Mouse (Mus musculus): Measurements from ENCODE around the gene Trio. TPM values are rescaled to one million over a fixed set of nuclear protein-coding genes. Genes with fewer than 3 reads are reported as not detected.

Gene Trio
- polyA plus RNA-seq, 1 experiment from 2014 or later = 39.5 TPM

DNA sequence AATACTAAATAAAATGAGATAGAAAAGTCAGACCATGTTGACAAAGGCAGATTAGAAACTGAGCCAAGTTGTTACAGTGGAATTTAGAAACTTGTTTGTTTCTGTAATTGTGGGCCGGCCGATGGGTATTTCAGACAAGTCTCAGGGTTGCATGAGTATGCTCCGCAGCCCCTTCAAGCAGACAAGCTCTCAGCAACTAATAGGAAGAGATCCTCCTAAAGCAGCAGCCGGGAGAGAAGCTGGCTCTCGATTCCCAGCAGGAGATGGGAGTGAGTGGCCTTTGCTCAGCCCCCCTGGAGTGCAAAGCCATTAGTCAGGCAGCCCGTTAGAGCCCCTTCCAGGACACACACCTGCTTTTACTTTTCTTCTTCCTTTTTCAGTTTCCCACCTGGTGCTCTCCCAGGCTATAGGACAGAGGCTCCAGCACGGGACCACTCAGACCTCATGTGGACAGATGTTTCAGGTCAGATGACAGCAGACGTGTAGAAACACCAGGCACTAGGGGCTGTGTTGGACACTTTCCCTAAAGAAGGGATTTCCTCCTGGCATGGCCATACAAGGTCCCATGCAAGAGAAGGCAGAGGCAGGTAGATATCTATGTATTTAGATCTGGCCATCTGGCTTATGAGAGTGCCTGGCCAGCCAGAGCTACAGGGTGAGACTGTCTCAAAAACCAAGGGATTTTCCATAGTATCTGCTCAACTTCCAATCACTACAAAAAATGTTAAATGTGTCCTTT lies 26.9 kb downstream of the Trio start:
- Histone ChIP-seq H3K27me3 (no peaks in the 10 kb centered on the region), H3K9ac (no peak overlapping the region), H3K4me2 (no peak overlapping the region), H3K36me3 (0 out of 2 replicates have a peak, but pooled peaks cover 5% of the 10 kb centered on the region), H3K4me1 (replicated peaks) (peaks cover 85% of the 10 kb centered on the region), H3K9me3 (no peaks in the 10 kb centered on the region), H3K4me3 (no peak overlapping the region), H3K27ac (no peak overlapping the region)
- ATAC-seq (ENCODE audit: low FRiP score) = no peak
- 11% methylated on average over 8 of the region's 8 CpGs for WGBS

DNA sequence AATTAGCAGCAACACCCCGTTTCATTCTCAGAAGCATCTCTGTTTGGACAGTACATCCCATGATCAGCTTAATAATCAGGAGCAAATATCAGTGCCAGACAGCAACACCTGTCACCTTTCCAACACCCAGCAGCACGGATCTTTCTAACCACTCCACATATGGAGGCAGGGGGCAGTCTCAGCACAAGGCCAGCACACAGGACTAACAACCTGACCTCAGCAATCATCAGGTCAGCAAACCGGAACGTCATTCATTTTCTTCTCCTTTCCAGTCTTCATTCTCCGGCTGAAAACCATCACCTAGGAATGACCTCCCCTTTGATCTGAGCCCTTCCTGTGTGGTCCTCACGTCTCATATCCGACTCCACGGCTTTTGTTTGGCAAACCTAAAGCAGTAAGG lies 27.7 kb downstream of the Trio start:
- H3K4me3 ChIP-seq = no peak overlapping the region
- H3K4me1 ChIP-seq (replicated peaks) = peaks cover 85% of the 10 kb centered on the region
- peak; percentile 2; the same call in 1 of the 2 replicates for ATAC-seq (ENCODE audit: low FRiP score)
- H3K9me3 ChIP-seq = no peaks in the 10 kb centered on the region
- H3K27me3 ChIP-seq = no peaks in the 10 kb centered on the region
- H3K27ac ChIP-seq = peak overlapping the region; percentile 36; the same call in 1 of the 2 replicates
- H3K4me2 ChIP-seq = 0 out of 2 replicates have a peak overlapping the region, but pooled peaks have one; percentile 6
- no peak overlapping the region; the same call in 1 of the 2 replicates for H3K9ac ChIP-seq
- WGBS = 8% methylated on average over 8 of the region's 8 CpGs
- H3K36me3 ChIP-seq = 0 out of 2 replicates have a peak, but pooled peaks cover 5% of the 10 kb centered on the region

DNA sequence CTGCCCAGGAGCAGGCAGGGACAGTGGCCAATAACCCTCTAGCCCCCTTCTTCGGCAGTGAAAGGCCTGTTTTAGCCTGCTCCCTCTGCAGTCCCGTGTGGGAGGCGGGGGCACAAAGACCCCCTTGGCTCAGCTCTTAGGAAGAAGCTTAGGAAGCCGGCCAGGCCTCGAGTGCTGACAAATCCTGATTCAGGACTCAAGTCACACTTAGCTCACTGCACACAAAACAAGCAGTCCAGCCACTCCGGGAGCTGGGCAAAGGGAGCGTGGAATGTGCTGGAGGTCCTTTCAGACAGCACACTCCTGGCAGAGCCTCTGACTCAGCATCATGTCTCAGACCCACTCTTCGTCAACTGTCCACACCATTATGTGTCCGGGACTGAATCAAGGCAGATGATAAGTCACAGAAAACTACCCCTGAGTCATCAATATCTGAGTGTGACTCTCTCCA lies 28.2 kb downstream of the Trio start:
- Histone ChIP-seq H3K27ac (peak overlapping the region; percentile 36; the same call in 1 of the 2 replicates), H3K27me3 (no peaks in the 10 kb centered on the region), H3K4me3 (no peak overlapping the region), H3K4me2 (0 out of 2 replicates have a peak overlapping the region, but pooled peaks have one; percentile 6), H3K4me1 (replicated peaks) (peaks cover 85% of the 10 kb centered on the region), H3K36me3 (0 out of 2 replicates have a peak, but pooled peaks cover 5% of the 10 kb centered on the region), H3K9ac (peak overlapping the region; percentile 19; the same call in 1 of the 2 replicates), H3K9me3 (no peaks in the 10 kb centered on the region)
- peak; percentile 74 for ATAC-seq (ENCODE audit: low FRiP score)
- WGBS = 14% methylated on average over 9 of the region's 9 CpGs

- H3K4me3 ChIP-seq = no peak overlapping the region
- no peak overlapping the region; the same call in 1 of the 2 replicates for H3K9ac ChIP-seq
- H3K36me3 ChIP-seq = 0 out of 2 replicates have a peak, but pooled peaks cover 5% of the 10 kb centered on the region
- 85% methylated on average over 4 of the region's 4 CpGs for WGBS
- no peaks in the 10 kb centered on the region for H3K9me3 ChIP-seq
- no peak overlapping the region for H3K4me2 ChIP-seq
- ATAC-seq (ENCODE audit: low FRiP score) = no peak
- no peak overlapping the region for H3K27ac ChIP-seq
- no peaks in the 10 kb centered on the region for H3K27me3 ChIP-seq
- peaks cover 83% of the 10 kb centered on the region for H3K4me1 ChIP-seq (replicated peaks)
Observed at GRCm38 (mm10) chr15:27996750-27997149, 28.9 kb downstream of the Trio start.

GRCm38 (mm10) chr15:27995421-27995820 lies 30.2 kb downstream of the Trio start:
- Histone ChIP-seq H3K36me3 (0 out of 2 replicates have a peak, but pooled peaks cover 5% of the 10 kb centered on the region), H3K27me3 (no peaks in the 10 kb centered on the region), H3K4me3 (no peak overlapping the region), H3K9me3 (no peaks in the 10 kb centered on the region), H3K9ac (no peak overlapping the region), H3K27ac (no peak overlapping the region), H3K4me1 (replicated peaks) (peaks cover 76% of the 10 kb centered on the region), H3K4me2 (no peak overlapping the region)
- ATAC-seq (ENCODE audit: low FRiP score) = no peak
- WGBS = 15% methylated on average over 3 of the region's 3 CpGs

DNA sequence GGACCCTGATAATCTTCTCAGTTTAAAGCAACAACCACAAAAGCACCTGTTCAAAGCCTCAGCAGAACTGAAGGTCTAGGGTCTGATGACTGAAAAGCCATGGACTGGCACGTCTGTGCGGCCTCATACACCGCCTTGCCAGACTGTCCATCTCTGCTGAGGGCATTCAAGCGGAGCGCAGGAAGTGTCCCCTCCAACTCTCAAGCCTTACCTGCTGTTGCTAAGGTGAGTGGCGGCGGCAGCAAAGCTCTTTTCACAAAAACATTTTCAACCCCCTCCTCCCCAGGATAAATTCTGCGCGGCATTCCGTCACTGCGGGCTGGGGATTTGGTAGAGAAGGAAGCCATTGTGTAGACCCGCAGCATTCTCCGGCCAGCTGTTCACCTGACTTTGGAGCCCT lies 30.8 kb downstream of the Trio start:
- Histone ChIP-seq H3K9me3 (no peaks in the 10 kb centered on the region), H3K27ac (no peak overlapping the region), H3K4me2 (no peak overlapping the region), H3K4me1 (replicated peaks) (peaks cover 80% of the 10 kb centered on the region), H3K4me3 (no peak overlapping the region), H3K36me3 (0 out of 2 replicates have a peak, but pooled peaks cover 5% of the 10 kb centered on the region), H3K27me3 (no peaks in the 10 kb centered on the region), H3K9ac (no peak overlapping the region)
- no peak for ATAC-seq (ENCODE audit: low FRiP score)
- 29% methylated on average over 13 of the region's 13 CpGs for WGBS

DNA sequence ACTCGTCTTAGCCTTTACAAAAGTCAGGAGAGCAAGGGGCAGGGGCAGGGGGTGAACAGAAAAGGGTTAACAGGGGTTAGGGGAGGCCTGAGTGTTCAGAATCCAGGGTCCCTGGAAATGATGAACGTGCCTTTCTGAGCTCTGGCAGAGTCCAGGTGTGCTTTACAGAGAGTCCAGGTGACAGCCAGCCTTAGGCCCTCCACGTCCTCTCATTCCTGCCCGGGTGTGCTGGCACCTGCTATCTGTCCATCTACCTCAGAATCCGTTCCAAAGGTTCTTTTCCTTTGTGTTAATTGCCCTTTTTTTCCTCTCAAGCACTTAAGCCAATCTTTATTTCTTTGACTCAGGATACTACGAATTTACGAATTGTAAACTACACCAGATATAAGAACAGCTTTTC lies 32.1 kb downstream of the Trio start:
- no peak for ATAC-seq (ENCODE audit: low FRiP score)
- H3K4me1 ChIP-seq (replicated peaks) = peaks cover 78% of the 10 kb centered on the region
- H3K36me3 ChIP-seq = 0 out of 2 replicates have a peak, but pooled peaks cover 5% of the 10 kb centered on the region
- H3K9ac ChIP-seq = no peak overlapping the region
- H3K27ac ChIP-seq = no peak overlapping the region
- H3K4me3 ChIP-seq = no peak overlapping the region
- no peaks in the 10 kb centered on the region for H3K27me3 ChIP-seq
- no peak overlapping the region for H3K4me2 ChIP-seq
- 70% methylated on average over 7 of the region's 7 CpGs for WGBS
- H3K9me3 ChIP-seq = no peaks in the 10 kb centered on the region

DNA sequence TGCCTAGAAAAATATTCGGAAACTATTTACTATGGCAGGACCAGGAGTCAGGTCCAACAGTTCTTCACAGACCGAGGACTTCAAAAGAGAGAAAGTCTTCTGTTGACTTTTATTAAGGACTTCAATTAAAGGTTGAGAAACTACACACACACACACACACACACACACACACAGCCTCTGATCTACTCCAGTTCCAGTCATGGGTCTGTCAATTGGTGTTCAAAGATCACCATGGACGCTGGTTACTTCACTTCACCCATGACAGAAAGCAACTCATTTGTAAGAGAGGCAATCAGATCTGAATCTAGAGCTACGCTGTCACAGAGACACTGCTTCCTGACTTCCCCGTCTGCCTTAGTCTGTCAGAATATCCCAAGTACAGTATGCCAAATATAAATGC lies 33.1 kb downstream of the Trio start:
- H3K9ac ChIP-seq = no peak overlapping the region
- H3K27me3 ChIP-seq = no peaks in the 10 kb centered on the region
- no peak for ATAC-seq (ENCODE audit: low FRiP score)
- H3K4me3 ChIP-seq = no peak overlapping the region
- H3K9me3 ChIP-seq = no peaks in the 10 kb centered on the region
- H3K4me1 ChIP-seq (replicated peaks) = peaks cover 78% of the 10 kb centered on the region
- 84% methylated on average over 5 of the region's 5 CpGs for WGBS
- 0 out of 2 replicates have a peak, but pooled peaks cover 5% of the 10 kb centered on the region for H3K36me3 ChIP-seq
- H3K27ac ChIP-seq = no peak overlapping the region
- no peak overlapping the region for H3K4me2 ChIP-seq

- Histone ChIP-seq H3K4me2 (no peak overlapping the region), H3K27me3 (no peaks in the 10 kb centered on the region), H3K4me1 (replicated peaks) (peaks cover 77% of the 10 kb centered on the region), H3K36me3 (0 out of 2 replicates have a peak, but pooled peaks cover 5% of the 10 kb centered on the region), H3K9ac (no peak overlapping the region), H3K9me3 (no peaks in the 10 kb centered on the region), H3K27ac (no peak overlapping the region), H3K4me3 (no peak overlapping the region)
- no peak for ATAC-seq (ENCODE audit: low FRiP score)
- 75% methylated on average over 6 of the region's 6 CpGs for WGBS
Observed at GRCm38 (mm10) chr15:27991892-27992593, 33.6 kb downstream of the Trio start.

GRCm38 (mm10) chr15:27991066-27991701 lies 34.5 kb downstream of the Trio start:
- Histone ChIP-seq H3K27ac (no peak overlapping the region), H3K4me3 (no peak overlapping the region), H3K4me1 (replicated peaks) (peaks cover 74% of the 10 kb centered on the region), H3K9me3 (no peaks in the 10 kb centered on the region), H3K4me2 (no peak overlapping the region), H3K9ac (no peak overlapping the region), H3K36me3 (0 out of 2 replicates have a peak, but pooled peaks cover 3% of the 10 kb centered on the region), H3K27me3 (no peaks in the 10 kb centered on the region)
- WGBS = 84% methylated on average over 17 of the region's 17 CpGs
- ATAC-seq (ENCODE audit: low FRiP score) = no peak

DNA sequence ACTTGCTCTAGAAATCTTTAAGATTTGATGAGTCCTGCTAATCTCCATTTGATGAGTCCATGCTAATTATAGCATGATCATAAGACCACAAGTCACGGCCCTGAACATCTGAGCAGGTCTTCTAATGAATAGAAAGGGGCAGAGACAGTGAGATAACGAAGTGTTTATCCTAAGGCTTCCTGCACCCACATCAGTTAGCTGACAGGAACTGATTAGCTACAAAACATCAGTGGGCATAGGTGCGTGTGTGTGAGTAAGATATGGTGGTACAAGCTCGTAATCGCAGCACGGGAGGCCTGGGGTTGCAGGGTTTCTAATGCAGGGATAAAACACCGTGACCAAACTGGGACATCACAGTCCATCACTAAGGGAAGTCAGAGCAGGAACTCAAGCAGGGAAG lies 37.7 kb downstream of the Trio start:
- ATAC-seq (ENCODE audit: low FRiP score) = no peak
- no peaks in the 10 kb centered on the region for H3K9me3 ChIP-seq
- H3K4me1 ChIP-seq (replicated peaks) = peaks cover 64% of the 10 kb centered on the region
- H3K4me2 ChIP-seq = no peak overlapping the region
- WGBS = 68% methylated on average over 7 of the region's 7 CpGs
- H3K4me3 ChIP-seq = no peak overlapping the region
- no peaks in the 10 kb centered on the region for H3K36me3 ChIP-seq
- H3K9ac ChIP-seq = no peak overlapping the region
- no peaks in the 10 kb centered on the region for H3K27me3 ChIP-seq
- 0 out of 2 replicates have a peak overlapping the region, but pooled peaks have one; percentile 23 for H3K27ac ChIP-seq

GRCm38 (mm10) chr15:27984881-27985280 lies 40.8 kb downstream of the Trio start:
- peaks cover 71% of the 10 kb centered on the region for H3K4me1 ChIP-seq (replicated peaks)
- H3K36me3 ChIP-seq = no peaks in the 10 kb centered on the region
- H3K27ac ChIP-seq = no peak overlapping the region
- no peaks in the 10 kb centered on the region for H3K9me3 ChIP-seq
- no peaks in the 10 kb centered on the region for H3K27me3 ChIP-seq
- no peak overlapping the region for H3K4me2 ChIP-seq
- H3K4me3 ChIP-seq = no peak overlapping the region
- WGBS = 83% methylated on average over 2 of the region's 2 CpGs
- no peak for ATAC-seq (ENCODE audit: low FRiP score)
- H3K9ac ChIP-seq = no peak overlapping the region
